Mouse (Mus musculus): ENCODE results near the gene Topors. TPM values are rescaled to one million over a fixed set of nuclear protein-coding genes. Genes with fewer than 3 reads are reported as not detected.

The Topors gene
- polyA plus RNA-seq, 1 experiment from 2014 or later: 38.4 TPM

DNA sequence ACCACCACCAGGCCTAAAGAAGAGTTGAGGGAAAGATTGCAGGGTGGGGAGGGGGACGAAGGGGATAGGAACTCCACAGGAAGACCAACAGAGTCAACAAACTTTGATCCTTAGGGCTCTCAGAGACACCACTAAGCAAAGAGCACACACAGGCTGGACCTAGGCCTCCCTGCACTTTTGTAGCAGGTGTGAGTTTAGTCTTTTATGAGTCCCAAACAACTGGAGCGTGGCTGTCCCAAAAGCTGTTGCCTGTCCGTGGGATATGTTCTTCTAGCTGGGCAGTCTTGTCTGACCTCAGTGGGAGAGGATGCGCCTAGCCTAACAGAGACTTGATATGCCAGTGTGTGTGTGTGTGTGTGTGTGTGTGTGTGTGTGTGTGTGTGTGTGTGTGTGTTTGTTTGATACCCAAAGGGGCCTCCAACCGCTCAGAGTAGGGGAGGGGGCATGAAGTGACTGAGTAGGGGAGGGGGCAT, 29.3 kb downstream of the Topors start:
- Histone ChIP-seq H3K27me3 (ENCODE audit: insufficient read depth, poor library complexity, severe bottlenecking) (no peaks in the 10 kb centered on the region), H3K36me3 (no peaks in the 10 kb centered on the region), H3K4me1 (replicated peaks) (peaks cover 20% of the 10 kb centered on the region), H3K27ac (peak overlapping the region; percentile 62; the same call in 1 of the 2 replicates), H3K9me3 (no peaks in the 10 kb centered on the region), H3K4me3 (peak overlapping the region; percentile 60)
- no peak for DNase-seq (ENCODE audit: low spot score)
- WGBS: 47% methylated on average over 5 of the region's 5 CpGs

- H3K36me3 ChIP-seq: no peaks in the 10 kb centered on the region
- peaks cover 20% of the 10 kb centered on the region for H3K4me1 ChIP-seq (replicated peaks)
- H3K27ac ChIP-seq: peak within 1 kb of the TSS; percentile 62
- H3K4me3 ChIP-seq: peak within 1 kb of the TSS; percentile 60
- whole genome bisulfite sequencing: 3% methylated on average over 35 of the region's 35 CpGs
- peak; percentile 60 for DNase-seq (ENCODE audit: low spot score)
- H3K27me3 ChIP-seq (ENCODE audit: insufficient read depth, poor library complexity, severe bottlenecking): no peaks in the 10 kb centered on the region
- H3K9me3 ChIP-seq: no peaks in the 10 kb centered on the region
Observed at GRCm38 (mm10) chr4:40239409-40240271, 30.0 kb downstream of the Topors start, which contains the start of gene Ddx58. Gene Ddx58, minus strand, starts transcription at chr4:40239828.

DNA sequence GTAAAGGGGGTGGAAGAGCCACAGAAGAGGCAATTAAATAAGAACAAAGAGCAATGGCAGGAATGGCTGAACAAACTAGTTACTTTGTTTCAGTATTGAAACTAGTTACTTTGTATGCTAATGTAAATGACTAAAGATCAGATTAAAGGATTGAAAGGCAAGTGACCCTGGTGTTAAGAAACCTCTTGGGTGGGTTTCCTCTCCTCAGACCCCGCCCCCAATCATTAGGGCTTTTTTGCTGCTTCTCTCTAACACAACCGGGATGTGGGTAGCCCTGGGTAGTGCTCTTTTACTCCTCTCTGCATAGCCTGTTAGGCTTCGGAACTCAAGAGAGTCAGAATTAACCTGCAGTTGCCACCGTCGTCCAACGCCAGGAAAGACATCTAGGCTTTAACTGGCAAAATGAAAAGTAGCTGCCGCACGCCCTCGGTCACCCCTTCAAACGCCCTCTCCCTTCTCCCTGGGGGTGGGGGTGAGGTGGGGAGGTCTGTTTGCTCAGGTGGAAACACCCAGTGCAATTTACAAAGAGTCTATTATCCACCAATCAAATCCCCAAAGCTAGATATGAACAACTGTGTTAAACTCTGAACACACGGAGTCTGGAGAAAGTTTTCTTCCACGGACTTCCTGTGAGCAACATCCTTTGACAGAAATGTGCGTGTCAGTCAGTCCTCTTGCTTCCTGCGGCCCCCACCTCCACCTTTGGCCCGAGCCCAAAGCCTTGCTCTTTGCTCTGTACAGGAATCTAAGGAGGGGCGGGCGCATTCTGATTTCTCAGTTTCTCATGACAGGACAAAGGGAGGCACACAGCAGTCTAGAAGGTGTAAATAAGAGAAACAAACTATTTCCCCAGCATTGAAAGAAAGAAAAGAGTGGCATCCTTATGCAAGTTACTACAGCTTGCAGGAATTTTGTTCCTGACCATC, 30.9 kb downstream of the Topors start:
- H3K27me3 ChIP-seq (ENCODE audit: insufficient read depth, poor library complexity, severe bottlenecking): no peaks in the 10 kb centered on the region
- WGBS: 4% methylated on average over 17 of the region's 17 CpGs
- H3K27ac ChIP-seq: peak overlapping the region; percentile 62
- H3K4me3 ChIP-seq: peak overlapping the region; percentile 60
- H3K9me3 ChIP-seq: no peaks in the 10 kb centered on the region
- no peaks in the 10 kb centered on the region for H3K36me3 ChIP-seq
- H3K4me1 ChIP-seq (replicated peaks): peaks cover 20% of the 10 kb centered on the region
- peak; percentile 20 for DNase-seq (ENCODE audit: low spot score)

- WGBS: 90% methylated on average over 4 of the region's 4 CpGs
- no peaks in the 10 kb centered on the region for H3K36me3 ChIP-seq
- no peaks in the 10 kb centered on the region for H3K27me3 ChIP-seq (ENCODE audit: insufficient read depth, poor library complexity, severe bottlenecking)
- H3K4me1 ChIP-seq (replicated peaks): peaks cover 20% of the 10 kb centered on the region
- no peak for DNase-seq (ENCODE audit: low spot score)
- H3K9me3 ChIP-seq: no peaks in the 10 kb centered on the region
- H3K27ac ChIP-seq: no peak overlapping the region
- no peak overlapping the region for H3K4me3 ChIP-seq
Observed at GRCm38 (mm10) chr4:40236829-40237228, 32.8 kb downstream of the Topors start.

GRCm38 (mm10) chr4:40234256-40234655, 35.4 kb downstream of the Topors start:
- no peaks in the 10 kb centered on the region for H3K9me3 ChIP-seq
- no peaks in the 10 kb centered on the region for H3K36me3 ChIP-seq
- WGBS: 69% methylated on average over 5 of the region's 6 CpGs
- peaks cover 10% of the 10 kb centered on the region for H3K4me1 ChIP-seq (replicated peaks)
- DNase-seq (ENCODE audit: low spot score): no peak
- H3K27me3 ChIP-seq (ENCODE audit: insufficient read depth, poor library complexity, severe bottlenecking): no peaks in the 10 kb centered on the region
- H3K27ac ChIP-seq: no peak overlapping the region
- H3K4me3 ChIP-seq: no peak overlapping the region

DNA sequence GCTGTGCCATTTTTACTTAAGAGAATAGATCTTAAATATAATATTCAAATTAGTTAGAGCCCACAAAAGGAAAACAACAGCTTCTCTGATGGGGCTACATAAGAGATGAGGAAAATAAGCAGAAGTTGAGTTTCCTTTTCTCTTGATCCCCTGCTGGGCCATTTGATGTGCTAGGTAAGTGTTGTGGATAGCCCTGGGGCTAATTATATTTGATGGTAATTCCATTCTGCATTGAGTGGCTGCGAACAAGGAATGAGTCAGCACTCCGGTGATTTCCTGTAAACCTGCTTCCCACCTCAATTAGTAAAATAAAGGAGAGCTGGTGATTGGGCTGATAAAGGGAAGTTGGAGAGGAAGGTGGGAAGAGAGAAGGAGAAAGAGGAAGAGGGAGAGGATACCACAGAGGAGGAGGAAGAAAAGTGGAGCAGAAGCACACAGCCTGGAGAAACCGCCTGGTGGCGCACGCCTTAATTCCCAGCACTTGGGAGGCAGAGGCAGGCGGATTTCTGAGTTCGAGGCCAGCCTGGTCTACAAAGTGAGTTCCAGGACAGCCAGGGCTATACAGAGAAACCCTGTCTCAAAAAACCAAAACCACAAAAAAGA, 36.5 kb downstream of the Topors start:
- Histone ChIP-seq H3K36me3 (no peaks in the 10 kb centered on the region), H3K27me3 (ENCODE audit: insufficient read depth, poor library complexity, severe bottlenecking) (no peaks in the 10 kb centered on the region), H3K27ac (no peak overlapping the region), H3K4me3 (no peak overlapping the region), H3K4me1 (replicated peaks) (no peaks in the 10 kb centered on the region), H3K9me3 (no peaks in the 10 kb centered on the region)
- 95% methylated on average over 7 of the region's 7 CpGs for WGBS
- no peak for DNase-seq (ENCODE audit: low spot score)

DNA sequence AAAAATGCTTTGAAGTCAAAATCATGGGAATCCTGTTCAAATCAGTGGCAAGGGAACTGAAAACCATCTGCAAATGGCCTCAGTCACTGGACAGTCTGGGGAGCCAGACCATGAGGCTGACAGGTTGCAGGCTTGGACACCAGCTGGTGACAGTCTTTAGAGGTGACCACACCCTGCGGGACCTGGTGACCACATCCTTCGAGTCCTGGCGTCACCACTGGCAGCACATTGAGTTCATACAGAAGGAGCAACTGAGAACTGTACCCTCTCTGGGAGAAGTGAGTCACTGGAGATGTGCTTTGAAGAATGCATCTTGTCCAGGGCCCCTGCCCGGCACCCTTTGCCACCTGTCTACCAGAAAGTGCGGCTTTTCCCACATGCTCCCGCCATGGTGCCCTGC, 39.9 kb downstream of the Topors start:
- H3K9me3 ChIP-seq: no peaks in the 10 kb centered on the region
- 92% methylated on average over 6 of the region's 6 CpGs for WGBS
- H3K4me3 ChIP-seq: no peak overlapping the region
- no peaks in the 10 kb centered on the region for H3K27me3 ChIP-seq (ENCODE audit: insufficient read depth, poor library complexity, severe bottlenecking)
- no peaks in the 10 kb centered on the region for H3K36me3 ChIP-seq
- DNase-seq (ENCODE audit: low spot score): no peak
- no peak overlapping the region for H3K27ac ChIP-seq
- H3K4me1 ChIP-seq (replicated peaks): no peaks in the 10 kb centered on the region

DNA sequence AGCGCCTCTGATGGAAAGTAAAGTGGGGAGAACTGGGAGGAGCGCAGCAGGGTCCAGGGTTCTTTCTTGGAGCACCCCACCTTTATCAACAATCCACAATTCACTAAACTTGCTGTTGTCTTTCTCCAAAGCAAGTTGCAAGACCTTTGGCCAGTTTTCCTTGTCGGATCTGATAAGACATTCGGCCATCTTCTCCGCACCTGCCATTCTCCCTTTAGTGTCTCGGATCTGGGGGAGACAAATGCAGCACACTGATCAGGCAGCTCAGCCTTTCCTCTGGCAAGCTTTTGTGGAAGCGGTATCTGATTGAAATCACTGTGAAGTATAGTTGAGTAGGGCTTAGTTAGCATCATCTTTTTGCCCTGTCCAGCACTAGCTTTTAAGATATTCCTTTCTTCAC, 41.8 kb downstream of the Topors start:
- 86% methylated on average over 7 of the region's 7 CpGs for WGBS
- Histone ChIP-seq H3K4me1 (replicated peaks) (no peaks in the 10 kb centered on the region), H3K9me3 (no peaks in the 10 kb centered on the region), H3K36me3 (no peaks in the 10 kb centered on the region), H3K27ac (no peak overlapping the region), H3K4me3 (no peak overlapping the region), H3K27me3 (ENCODE audit: insufficient read depth, poor library complexity, severe bottlenecking) (no peaks in the 10 kb centered on the region)
- no peak for DNase-seq (ENCODE audit: low spot score)

DNA sequence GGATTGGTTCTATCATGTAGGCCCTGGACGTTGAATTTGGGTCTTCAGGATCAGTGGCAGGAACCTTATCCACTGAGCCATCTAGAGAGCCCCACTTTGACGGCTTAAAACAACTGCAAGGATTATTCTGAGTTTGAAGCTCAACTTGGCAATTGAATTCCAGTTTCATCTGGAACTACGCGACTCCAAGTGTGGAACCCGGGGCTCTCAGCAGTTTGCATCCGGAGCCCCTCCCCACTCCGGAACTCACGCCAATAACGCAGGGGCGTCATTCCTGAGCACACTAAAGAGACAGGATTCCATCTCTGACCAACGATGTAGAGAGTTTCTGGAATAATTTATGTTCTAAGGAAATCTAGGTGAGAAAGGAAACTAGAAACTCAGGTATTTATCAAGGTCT, 42.5 kb downstream of the Topors start:
- 91% methylated on average over 11 of the region's 11 CpGs for WGBS
- no peaks in the 10 kb centered on the region for H3K4me1 ChIP-seq (replicated peaks)

DNA sequence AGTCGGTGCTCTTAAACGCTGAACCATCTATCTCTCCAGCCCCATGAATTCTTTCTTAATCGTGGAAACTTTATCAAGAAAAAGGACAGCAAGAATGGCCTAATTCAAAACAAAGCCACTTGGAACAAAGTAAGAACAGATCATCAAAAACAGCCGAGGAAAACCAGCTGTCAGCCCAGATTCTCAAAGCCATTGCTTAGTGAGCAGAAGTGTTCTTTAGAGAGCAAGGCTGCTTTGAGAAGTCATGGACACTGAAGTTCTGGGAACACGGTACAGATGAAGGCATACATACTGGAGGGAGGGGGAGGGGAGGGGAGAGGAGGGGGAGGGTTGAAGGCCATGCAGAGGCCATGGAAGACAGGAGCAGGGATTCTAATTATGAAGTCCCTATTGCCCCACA, 43.6 kb downstream of the Topors start:
- WGBS: 79% methylated on average over 5 of the region's 5 CpGs
- no peaks in the 10 kb centered on the region for H3K36me3 ChIP-seq
- H3K4me1 ChIP-seq (replicated peaks): peaks cover 1% of the 10 kb centered on the region; the same call in 1 of the 2 replicates
- no peaks in the 10 kb centered on the region for H3K27me3 ChIP-seq (ENCODE audit: insufficient read depth, poor library complexity, severe bottlenecking)
- no peak overlapping the region for H3K27ac ChIP-seq
- no peak for DNase-seq (ENCODE audit: low spot score)
- no peak overlapping the region for H3K4me3 ChIP-seq
- no peaks in the 10 kb centered on the region for H3K9me3 ChIP-seq

More for the DNA sequence above, 42.5 kb downstream of the Topors start:
- Histone ChIP-seq H3K36me3 (no peaks in the 10 kb centered on the region), H3K27me3 (ENCODE audit: insufficient read depth, poor library complexity, severe bottlenecking) (no peaks in the 10 kb centered on the region), H3K4me3 (no peak overlapping the region), H3K9me3 (no peaks in the 10 kb centered on the region), H3K27ac (no peak overlapping the region)
- DNase-seq (ENCODE audit: low spot score): no peak

GRCm38 (mm10) chr4:40221876-40222585, 47.6 kb downstream of the Topors start:
- 50% methylated on average over 21 of the region's 21 CpGs for WGBS
- no peak for DNase-seq (ENCODE audit: low spot score)
- Histone ChIP-seq H3K9me3 (no peaks in the 10 kb centered on the region), H3K4me3 (no peak overlapping the region), H3K4me1 (replicated peaks) (peaks cover 10% of the 10 kb centered on the region), H3K36me3 (no peaks in the 10 kb centered on the region), H3K27ac (no peak overlapping the region), H3K27me3 (ENCODE audit: insufficient read depth, poor library complexity, severe bottlenecking) (no peaks in the 10 kb centered on the region)
